ENCODE assay signal across 15 mouse cellular contexts in genomic region chr16:22150421-22150820, GRCm38 (mm10). TPM values are rescaled to one million over a fixed set of nuclear protein-coding genes. Genes with fewer than 3 reads are reported as not detected.
A peak's percentile ranks its signal among the peaks of the same experiment; 100 is the strongest.
DNase-seq lines count a peak whose midpoint lies in the region; ATAC-seq and TF ChIP-seq lines count a peak whose summit lies in the region.
"Had no signal": no experiment of that assay in that cellular context is flagged by ENCODE, and none has a peak within 500 bp of the region (broad histone marks: within the 10 kb centered on the region; RNA-seq: fewer than 3 reads in every experiment).

No protein-coding gene starts in this region.

- TF ChIP-seq CTCF in liver, postnatal 0 days (IDR thresholded peaks at IDR 0.05; ENCODE audit: low read depth): no peak

- TF ChIP-seq EP300 in liver, postnatal 0 days (IDR thresholded peaks at IDR 0.05; ENCODE audit: low read depth): no peak

- no peaks in the 10 kb centered on the region for H3K9me3 ChIP-seq in limb, embryonic 12.5 days
- H3K9me3 ChIP-seq in limb, embryonic 10.5 days (replicated peaks): no peaks in the 10 kb centered on the region
- no peaks in the 10 kb centered on the region for H3K9me3 ChIP-seq in liver, postnatal 0 days (ENCODE audit: low read length)
- H3K9me3 ChIP-seq: liver, embryonic 13.5 days had no signal

- H3K36me3 ChIP-seq in limb, embryonic 12.5 days: peaks cover under 1% of the 10 kb centered on the region; the same call in 1 of the 2 replicates
- peaks cover 22% of the 10 kb centered on the region for H3K36me3 ChIP-seq in limb, embryonic 10.5 days
- H3K36me3 ChIP-seq in liver, postnatal 0 days (replicated peaks; ENCODE audit: insufficient read depth, low read length): no peaks in the 10 kb centered on the region
- H3K36me3 ChIP-seq: liver, embryonic 13.5 days had no signal

- H3K4me2 ChIP-seq in limb, embryonic 12.5 days: 0 out of 2 replicates have a peak overlapping the region, but pooled peaks have one; percentile 15
- peak overlapping the region; percentile 28; the same call in 1 of the 2 replicates for H3K4me2 ChIP-seq in liver, postnatal 0 days (ENCODE audit: low read depth, low read length)
- H3K4me2 ChIP-seq: liver, embryonic 13.5 days had no signal

- ATAC-seq in limb, embryonic 12.5 days (ENCODE audit: insufficient number of reproducible peaks, insufficient read depth, low FRiP score, low TSS enrichment, low read depth): no peak
- ATAC-seq in liver, postnatal 0 days: peak; percentile 45
- ATAC-seq in erythroid progenitor cell, adult 5-6 weeks (replicated peaks; ENCODE audit: low FRiP score, poor library complexity, severe bottlenecking): no peak

- peak; percentile 35 for DNase-seq in adrenal gland, postnatal 14 days
- no peak for DNase-seq in adrenal gland, adult 18-20 months (ENCODE audit: low spot score in 2 of 2)
- DNase-seq in limb, embryonic 10.5 days (ENCODE audit: low spot score): no peak
- peak; percentile 30 for DNase-seq in MN1 (ENCODE audit: low spot score)
- DNase-seq in liver, postnatal 0 days: peak; percentile 25
- DNase-seq in thymus, postnatal 0 days (ENCODE audit: low spot score): no peak
- DNase-seq: cerebellum, postnatal 25 days; gastrocnemius, postnatal 14 days; kidney, adult 11 months; layer of hippocampus, adult 9-11 months; liver, embryonic 13.5 days; thymus, postnatal 36 days had no signal

- H3K4me1 ChIP-seq in limb, embryonic 12.5 days (replicated peaks): peaks cover 44% of the 10 kb centered on the region
- H3K4me1 ChIP-seq in limb, embryonic 10.5 days: peaks cover 37% of the 10 kb centered on the region
- H3K4me1 ChIP-seq in liver, postnatal 0 days (ENCODE audit: insufficient read depth): 0 out of 2 replicates have a peak, but pooled peaks cover 5% of the 10 kb centered on the region

- no peak overlapping the region for H3K4me3 ChIP-seq in limb, embryonic 12.5 days (replicated peaks)
- H3K4me3 ChIP-seq in limb, embryonic 10.5 days: no peak overlapping the region
- H3K4me3 ChIP-seq in liver, postnatal 0 days (ENCODE audit: low read depth, low read length): no peak overlapping the region
- H3K4me3 ChIP-seq: erythroblast, embryonic 14.5 days; liver, embryonic 13.5 days had no signal

- H3K27me3 ChIP-seq in limb, embryonic 12.5 days: no peaks in the 10 kb centered on the region
- no peaks in the 10 kb centered on the region for H3K27me3 ChIP-seq in limb, embryonic 10.5 days (ENCODE audit: low read depth, poor library complexity, severe bottlenecking)
- H3K27me3 ChIP-seq in liver, postnatal 0 days (ENCODE audit: insufficient read depth, low read length): no peaks in the 10 kb centered on the region
- H3K27me3 ChIP-seq: liver, embryonic 13.5 days had no signal

- no peak overlapping the region for H3K27ac ChIP-seq in limb, embryonic 12.5 days
- H3K27ac ChIP-seq in limb, embryonic 10.5 days: no peak overlapping the region
- H3K27ac ChIP-seq in liver, postnatal 0 days (ENCODE audit: low read depth): peak overlapping the region; percentile 24; the same call in 1 of the 2 replicates
- H3K27ac ChIP-seq: liver, embryonic 13.5 days had no signal

- WGBS in limb, embryonic 12.5 days: 50% methylated on average over 2 of the region's 2 CpGs
- 71% methylated on average over 2 of the region's 2 CpGs for WGBS in limb, embryonic 10.5 days
- 36% methylated on average over 2 of the region's 2 CpGs for WGBS in liver, postnatal 0 days (ENCODE audit: insufficient replicate concordance)

- H3K9ac ChIP-seq in limb, embryonic 12.5 days (replicated peaks): no peak overlapping the region
- no peak overlapping the region; the same call in 1 of the 2 replicates for H3K9ac ChIP-seq in liver, postnatal 0 days (replicated peaks)
- H3K9ac ChIP-seq: liver, embryonic 13.5 days had no signal

RNA-seq across cellular contexts. Expression of gene Igf2bp2, which starts 12.7 kb away (rescaled TPM):
- 12.8 and 20.4 TPM in 2 replicates for total RNA-seq in adrenal gland, postnatal 14 days (2021)
- 10 to 100 TPM; 10.6 to 11.2 TPM for total RNA-seq in adrenal gland, adult 18-20 months (2021)
- 144 and 157 TPM in 2 replicates for polyA plus RNA-seq in limb, embryonic 12.5 days (2016; fragmentation: Nextera tagmentation; extraction: Ambion mirVana)
- 203 and 204 TPM in 2 replicates for polyA plus RNA-seq in limb, embryonic 10.5 days (2016; fragmentation: Nextera tagmentation; extraction: Ambion mirVana)
- 4.9 and 5.2 TPM in 2 replicates for polyA plus RNA-seq in liver, postnatal 0 days (2015; fragmentation: Nextera tagmentation; extraction: Ambion mirVana)
- total RNA-seq in erythroid progenitor cell, adult 5-6 weeks (2015; ENCODE audit: low replicate concordance): 1.1 TPM in 1 of 2 replicates, not detected in the other
- 0.38 TPM in 1 of 2 replicates, not detected in the other for total RNA-seq in erythroid progenitor cell, adult 5-6 weeks (2017; ENCODE audit: low replicate concordance)
- polyA plus RNA-seq in thymus, postnatal 0 days (2015; fragmentation: Nextera tagmentation; extraction: Ambion mirVana): 6.8 and 8.5 TPM in 2 replicates

Comparison
In these comparisons a context has a peak if more than half of its experiments do, and no peak if none do; other contexts are left out.
1. DNase-seq: peak in adrenal gland, postnatal 14 days (single experiment), MN1 (single experiment) and liver, postnatal 0 days (single experiment); none in adrenal gland, adult 18-20 months (0 of 2), limb, embryonic 10.5 days (single experiment) and thymus, postnatal 0 days (single experiment).
2. RNA of gene Igf2bp2, which starts 12.7 kb away (polyA plus RNA-seq): 203 to 204 TPM in limb, embryonic 10.5 days and 144 to 157 TPM in limb, embryonic 12.5 days; 6.8 to 8.5 TPM in thymus, postnatal 0 days and 4.9 to 5.2 TPM in liver, postnatal 0 days; every median in the first group is over 10 times any median in the second.